Mouse (Mus musculus): ENCODE data around the gene H13. TPM values are rescaled to one million over a fixed set of nuclear protein-coding genes. Genes with fewer than 3 reads are reported as not detected.

The H13 gene
- polyA plus RNA-seq, 1 experiment from 2014 or later, result 81.7 TPM

DNA sequence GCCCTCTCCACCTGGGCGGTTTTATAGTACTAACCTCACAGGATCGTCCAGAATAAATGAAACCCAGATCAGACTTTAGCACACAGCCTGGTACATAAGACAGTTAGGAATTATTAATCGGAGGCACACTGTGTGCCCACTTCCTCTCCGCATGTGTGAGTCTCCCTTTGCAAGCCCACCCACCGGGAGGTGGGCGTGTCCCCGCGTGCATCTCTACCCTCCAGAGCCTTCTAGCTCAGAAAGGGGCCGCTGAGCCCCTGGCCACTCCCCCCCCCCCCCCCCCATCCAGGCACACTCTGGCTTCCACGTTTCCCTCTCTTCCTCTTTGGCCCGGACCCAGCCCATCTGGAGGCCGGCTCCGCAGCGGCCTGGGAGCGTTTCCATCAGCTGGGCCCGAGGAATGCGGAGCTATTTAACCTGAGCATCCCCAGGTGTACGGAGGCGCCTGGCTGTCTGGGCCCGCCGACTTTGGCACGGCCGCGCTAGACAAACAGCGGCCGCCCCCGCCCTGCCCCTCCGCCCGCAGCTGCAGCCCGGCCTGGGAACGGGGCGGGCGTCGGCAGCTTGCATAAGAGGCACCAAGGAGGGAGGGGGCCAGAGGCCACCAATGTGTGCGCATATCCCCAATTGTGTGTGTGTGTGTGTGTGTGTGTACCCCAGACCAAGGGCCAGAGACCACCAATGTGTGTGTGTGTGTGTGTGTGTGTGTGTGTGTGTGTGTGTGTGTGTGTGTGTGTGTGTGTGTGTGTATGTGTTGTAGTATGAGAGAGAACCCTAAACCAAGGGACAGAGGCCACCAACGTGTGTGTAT is 70.0 kb downstream of the H13 start:
- peaks cover 38% of the 10 kb centered on the region for H3K4me1 ChIP-seq (ENCODE audit: control insufficient read depth, insufficient read depth, low read length)
- WGBS, result 2% methylated on average over 33 of the region's 36 CpGs
- H3K36me3 ChIP-seq (ENCODE audit: control insufficient read depth, insufficient read depth), result no peaks in the 10 kb centered on the region
- H3K27me3 ChIP-seq (ENCODE audit: control insufficient read depth, insufficient read depth, low read length), result no peaks in the 10 kb centered on the region
- ATAC-seq (replicated peaks; ENCODE audit: extremely low read depth, insufficient read depth, low FRiP score), result peak; percentile 25
- no peaks in the 10 kb centered on the region for H3K9me3 ChIP-seq (replicated peaks; ENCODE audit: control insufficient read depth, low read length)
- peak overlapping the region; percentile 86 for H3K27ac ChIP-seq (ENCODE audit: low read length)
- peak overlapping the region; percentile 83 for H3K4me2 ChIP-seq (ENCODE audit: low read depth, low read length)
- peak overlapping the region; percentile 45 for H3K4me3 ChIP-seq (ENCODE audit: low read length)
- peak overlapping the region; percentile 86 for H3K9ac ChIP-seq (ENCODE audit: low read length)

DNA sequence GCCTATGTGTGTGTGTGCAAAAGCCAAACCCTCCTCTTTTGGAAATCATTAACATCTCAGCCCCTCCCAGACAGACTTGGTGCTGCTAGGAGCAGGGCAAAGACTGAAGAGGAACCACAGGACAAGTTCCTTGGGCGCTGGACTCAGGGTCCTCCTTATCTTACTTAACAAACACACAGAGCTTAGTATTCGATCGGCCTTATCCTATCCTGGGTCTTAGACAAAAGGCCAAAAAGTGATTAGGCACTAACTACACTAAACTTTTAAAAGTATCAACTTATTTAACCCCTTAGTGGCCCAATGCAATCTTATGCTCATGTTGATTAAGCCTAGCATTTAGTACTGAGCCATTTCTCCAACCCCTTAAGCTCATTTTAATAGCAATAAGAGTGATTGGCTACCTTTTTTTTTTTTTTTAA is 70.6 kb downstream of the H13 start:
- ATAC-seq (replicated peaks; ENCODE audit: extremely low read depth, insufficient read depth, low FRiP score), result no peak
- no peak overlapping the region for H3K9ac ChIP-seq (ENCODE audit: low read length)
- no peaks in the 10 kb centered on the region for H3K36me3 ChIP-seq (ENCODE audit: control insufficient read depth, insufficient read depth)

DNA sequence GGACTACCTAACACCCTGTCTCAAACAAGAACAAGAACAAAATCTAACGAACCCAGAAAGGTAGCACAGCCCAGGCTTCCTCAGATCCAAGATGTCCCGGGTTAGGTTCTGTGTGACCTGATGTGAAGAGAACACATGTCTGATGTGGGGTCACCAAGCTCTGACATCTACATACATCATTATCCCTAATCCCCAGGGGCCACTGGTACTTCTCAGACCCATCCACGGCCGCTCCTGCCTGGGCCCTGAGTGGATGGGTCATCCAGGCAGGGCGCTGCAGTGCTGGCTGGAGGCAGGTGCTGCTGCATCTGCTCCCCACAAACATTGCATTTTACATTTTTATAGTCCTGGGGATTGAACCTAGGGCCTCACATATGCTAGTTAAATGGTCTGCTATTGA is 71.2 kb downstream of the H13 start:
- peaks cover 31% of the 10 kb centered on the region for H3K4me1 ChIP-seq (ENCODE audit: control insufficient read depth, insufficient read depth, low read length)
- no peak overlapping the region; the same call in none of the 2 replicates for H3K27ac ChIP-seq (ENCODE audit: low read length)
- no peak overlapping the region for H3K4me2 ChIP-seq (ENCODE audit: low read depth, low read length)
- 82% methylated on average over 5 of the region's 5 CpGs for WGBS
- H3K9ac ChIP-seq (ENCODE audit: low read length), result no peak overlapping the region
- no peak for ATAC-seq (replicated peaks; ENCODE audit: extremely low read depth, insufficient read depth, low FRiP score)
- H3K9me3 ChIP-seq (replicated peaks; ENCODE audit: control insufficient read depth, low read length), result no peaks in the 10 kb centered on the region
- H3K4me3 ChIP-seq (ENCODE audit: low read length), result no peak overlapping the region
- H3K27me3 ChIP-seq (ENCODE audit: control insufficient read depth, insufficient read depth, low read length), result no peaks in the 10 kb centered on the region
- H3K36me3 ChIP-seq (ENCODE audit: control insufficient read depth, insufficient read depth), result no peaks in the 10 kb centered on the region

More for the DNA sequence above, 70.6 kb downstream of the H13 start:
- Histone ChIP-seq H3K4me1 (ENCODE audit: control insufficient read depth, insufficient read depth, low read length) (peaks cover 34% of the 10 kb centered on the region), H3K27me3 (ENCODE audit: control insufficient read depth, insufficient read depth, low read length) (no peaks in the 10 kb centered on the region), H3K4me3 (ENCODE audit: low read length) (no peak overlapping the region), H3K4me2 (ENCODE audit: low read depth, low read length) (peak overlapping the region; percentile 83), H3K9me3 (replicated peaks; ENCODE audit: control insufficient read depth, low read length) (no peaks in the 10 kb centered on the region), H3K27ac (ENCODE audit: low read length) (peak overlapping the region; percentile 86)
- WGBS, result 15% methylated on average over 3 of the region's 3 CpGs

DNA sequence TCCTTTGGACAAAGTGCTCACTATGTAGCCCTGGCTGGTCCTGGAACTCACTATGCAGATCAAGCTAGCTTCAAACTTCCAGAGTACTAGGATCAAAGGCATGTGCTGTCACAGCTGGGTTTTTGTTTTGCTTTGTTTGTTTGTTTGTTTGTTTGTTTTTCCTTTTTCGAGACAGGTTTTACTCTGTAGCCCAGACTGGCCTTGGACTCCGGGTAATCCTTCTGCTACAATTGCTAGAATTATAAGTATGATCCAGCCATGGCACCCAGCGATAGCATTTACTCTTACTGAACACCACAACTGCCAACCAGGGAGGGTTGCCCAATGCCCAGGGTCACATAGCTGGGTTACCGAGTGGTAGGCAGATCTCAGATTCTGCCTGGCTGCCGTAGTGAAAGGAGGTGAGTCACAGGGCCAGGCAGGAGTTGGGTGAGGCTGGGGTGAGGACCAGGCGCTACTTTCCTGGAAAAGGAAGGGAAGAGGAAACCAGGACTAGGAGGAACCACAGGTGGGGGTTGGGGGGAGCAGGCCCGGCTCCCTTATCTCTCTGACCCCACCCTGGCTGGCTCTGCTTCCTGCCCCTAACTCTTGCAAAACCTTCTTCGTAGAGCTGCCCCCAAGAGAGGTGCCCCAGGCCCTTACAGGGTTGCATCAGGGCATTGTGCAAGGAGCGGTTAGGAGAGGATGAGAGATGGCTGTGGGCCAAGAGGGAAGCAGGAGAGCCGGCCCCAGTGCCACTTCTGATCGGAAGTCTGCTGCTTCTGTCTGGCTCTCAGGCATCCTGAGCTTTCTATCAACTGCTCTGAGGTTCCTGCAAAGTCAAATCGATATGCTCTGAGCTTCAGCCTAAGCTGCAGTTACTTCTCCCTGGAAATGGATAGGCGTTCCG is 72.1 kb downstream of the H13 start:
- Histone ChIP-seq H3K9me3 (replicated peaks; ENCODE audit: control insufficient read depth, low read length) (no peaks in the 10 kb centered on the region), H3K9ac (ENCODE audit: low read length) (peak overlapping the region; percentile 61), H3K36me3 (ENCODE audit: control insufficient read depth, insufficient read depth) (no peaks in the 10 kb centered on the region), H3K27ac (ENCODE audit: low read length) (peak overlapping the region; percentile 77), H3K4me1 (ENCODE audit: control insufficient read depth, insufficient read depth, low read length) (peaks cover 26% of the 10 kb centered on the region), H3K27me3 (ENCODE audit: control insufficient read depth, insufficient read depth, low read length) (no peaks in the 10 kb centered on the region), H3K4me2 (ENCODE audit: low read depth, low read length) (peak overlapping the region; percentile 40), H3K4me3 (ENCODE audit: low read length) (0 out of 2 replicates have a peak overlapping the region, but pooled peaks have one; percentile 9)
- WGBS, result 25% methylated on average over 14 of the region's 14 CpGs
- ATAC-seq (replicated peaks; ENCODE audit: extremely low read depth, insufficient read depth, low FRiP score), result peak; percentile 32

DNA sequence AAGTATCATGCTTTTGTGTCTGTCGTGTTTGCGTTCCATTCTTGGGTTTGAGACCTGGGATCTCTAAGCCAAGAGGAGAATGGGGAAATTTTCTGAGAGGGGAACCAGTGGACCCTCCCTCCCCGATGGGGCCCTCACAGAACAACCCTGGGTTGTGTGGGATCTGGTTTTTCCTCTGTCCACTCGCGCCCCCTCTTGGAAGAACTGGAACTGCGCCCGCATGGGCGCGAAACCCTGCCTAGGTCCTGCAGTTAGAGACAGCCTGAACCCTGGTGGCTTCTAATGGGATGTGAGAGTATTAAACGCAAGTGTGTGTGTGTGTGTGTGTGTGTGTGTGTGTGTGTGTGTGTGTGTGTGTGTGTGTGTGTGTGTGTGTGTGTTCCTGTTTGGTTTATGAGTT is 73.2 kb downstream of the H13 start:
- 31% methylated on average over 10 of the region's 10 CpGs for WGBS
- 0 out of 2 replicates have a peak, but pooled peaks have one; percentile 34 for ATAC-seq (replicated peaks; ENCODE audit: extremely low read depth, insufficient read depth, low FRiP score)
- Histone ChIP-seq H3K27me3 (ENCODE audit: control insufficient read depth, insufficient read depth, low read length) (no peaks in the 10 kb centered on the region), H3K9ac (ENCODE audit: low read length) (peak overlapping the region; percentile 61; the same call in 1 of the 2 replicates), H3K4me2 (ENCODE audit: low read depth, low read length) (peak overlapping the region; percentile 40; the same call in 1 of the 2 replicates), H3K4me1 (ENCODE audit: control insufficient read depth, insufficient read depth, low read length) (peaks cover 26% of the 10 kb centered on the region), H3K36me3 (ENCODE audit: control insufficient read depth, insufficient read depth) (no peaks in the 10 kb centered on the region), H3K4me3 (ENCODE audit: low read length) (no peak overlapping the region), H3K9me3 (replicated peaks; ENCODE audit: control insufficient read depth, low read length) (no peaks in the 10 kb centered on the region), H3K27ac (ENCODE audit: low read length) (peak overlapping the region; percentile 77)

DNA sequence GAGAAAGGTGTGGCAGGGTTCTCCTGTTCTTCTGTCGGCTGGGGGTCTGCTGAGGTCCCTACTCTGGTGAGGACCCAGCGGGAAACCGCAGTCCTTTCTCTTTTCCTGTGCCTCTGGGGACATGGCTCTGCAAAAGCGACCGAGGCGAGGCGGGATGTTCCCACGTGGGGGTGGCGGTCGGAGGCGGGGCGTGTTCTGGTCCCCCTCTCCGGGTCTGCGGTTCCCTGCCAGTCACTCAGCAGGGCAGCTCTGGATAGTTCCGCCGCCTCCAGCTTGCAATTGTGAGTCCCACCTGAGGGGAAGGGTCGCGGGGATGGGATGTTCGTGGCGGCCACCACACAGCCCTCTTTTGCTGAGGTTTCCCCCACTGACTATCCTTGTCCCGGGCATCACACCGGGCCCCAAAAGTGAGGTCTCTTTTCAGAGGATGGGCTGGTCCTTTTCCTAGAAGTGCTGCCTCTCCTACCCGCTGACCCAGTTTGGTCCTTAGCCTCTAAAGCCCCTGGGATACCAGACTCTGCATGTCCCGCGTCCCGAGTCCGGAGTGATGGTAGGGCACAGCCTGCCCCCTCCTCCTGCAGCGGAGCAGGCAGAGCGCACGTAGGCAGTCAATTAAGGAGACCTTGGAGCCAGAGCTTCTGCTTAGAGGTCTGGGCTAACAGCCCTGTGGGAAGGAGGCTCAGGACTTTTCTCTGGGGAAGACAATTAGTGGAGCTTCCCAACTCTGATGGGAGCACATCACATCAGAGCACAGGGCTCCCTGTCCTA is 84.9 kb downstream of the H13 start, which contains the start of gene Cox4i2:
Gene Cox4i2, plus strand, starts transcription at position 230 of the 768 bp plus-strand sequence.
- Histone ChIP-seq H3K27me3 (ENCODE audit: control insufficient read depth, insufficient read depth, low read length) (no peaks in the 10 kb centered on the region), H3K9ac (ENCODE audit: low read length) (peak within 1 kb of the TSS; percentile 58), H3K9me3 (replicated peaks; ENCODE audit: control insufficient read depth, low read length) (no peaks in the 10 kb centered on the region), H3K27ac (ENCODE audit: low read length) (no peak within 1 kb of the TSS), H3K4me2 (ENCODE audit: low read depth, low read length) (peak within 1 kb of the TSS; percentile 60), H3K36me3 (ENCODE audit: control insufficient read depth, insufficient read depth) (no peaks in the 10 kb centered on the region), H3K4me1 (ENCODE audit: control insufficient read depth, insufficient read depth, low read length) (peaks cover 14% of the 10 kb centered on the region), H3K4me3 (ENCODE audit: low read length) (peak within 1 kb of the TSS; percentile 41)
- WGBS, result 3% methylated on average over 30 of the region's 30 CpGs
- peak; percentile 61 for ATAC-seq (replicated peaks; ENCODE audit: extremely low read depth, insufficient read depth, low FRiP score)

DNA sequence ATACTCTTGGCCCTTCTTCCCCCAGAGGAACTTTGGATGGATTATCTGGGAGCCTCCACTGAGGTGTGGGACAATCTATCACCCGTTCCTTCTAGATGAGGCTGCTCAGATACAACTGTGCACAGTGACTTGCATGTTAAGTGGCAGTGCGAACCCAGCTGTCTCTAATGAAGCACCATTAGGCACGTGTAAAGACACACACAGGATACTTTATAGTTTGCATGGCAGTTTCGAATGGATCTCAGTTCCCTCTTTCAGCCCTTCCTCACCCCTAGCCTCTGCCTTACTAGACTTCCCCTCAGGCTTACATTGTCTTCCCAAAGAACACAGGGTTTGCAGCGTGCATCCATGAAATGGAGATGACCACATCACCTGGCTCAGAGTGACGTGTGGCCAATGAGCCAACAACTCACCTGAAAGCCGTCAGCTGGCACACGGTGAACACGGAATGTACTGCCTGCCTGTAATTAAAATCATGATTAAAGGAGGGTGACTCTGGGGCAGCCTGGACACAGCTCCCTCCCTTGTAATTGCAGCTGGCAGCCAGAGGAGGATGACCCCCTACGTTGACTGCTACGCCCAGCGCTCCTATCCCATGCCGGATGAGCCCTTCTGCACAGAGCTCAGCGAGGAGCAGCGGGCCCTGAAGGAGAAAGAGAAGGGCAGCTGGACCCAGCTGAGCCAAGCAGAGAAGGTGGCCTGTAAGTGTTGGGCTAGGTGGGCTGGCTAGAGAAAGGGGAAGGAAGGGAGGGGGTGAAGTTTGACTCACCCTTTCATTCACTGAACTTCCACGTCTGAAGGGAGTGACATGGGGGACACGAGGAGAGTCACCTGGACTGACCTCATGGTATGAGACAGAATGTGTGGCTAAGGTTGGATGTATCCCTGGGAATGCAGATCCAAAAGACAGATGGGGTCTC is 87.5 kb downstream of the H13 start:
- WGBS, result 75% methylated on average over 17 of the region's 17 CpGs
- H3K4me3 ChIP-seq (ENCODE audit: low read length), result no peak overlapping the region
- no peak overlapping the region for H3K9ac ChIP-seq (ENCODE audit: low read length)
- H3K27me3 ChIP-seq (ENCODE audit: control insufficient read depth, insufficient read depth, low read length), result no peaks in the 10 kb centered on the region
- no peaks in the 10 kb centered on the region for H3K9me3 ChIP-seq (replicated peaks; ENCODE audit: control insufficient read depth, low read length)
- H3K27ac ChIP-seq (ENCODE audit: low read length), result no peak overlapping the region
- no peak overlapping the region for H3K4me2 ChIP-seq (ENCODE audit: low read depth, low read length)
- no peaks in the 10 kb centered on the region for H3K36me3 ChIP-seq (ENCODE audit: control insufficient read depth, insufficient read depth)
- ATAC-seq (replicated peaks; ENCODE audit: extremely low read depth, insufficient read depth, low FRiP score), result no peak
- peaks cover 14% of the 10 kb centered on the region for H3K4me1 ChIP-seq (ENCODE audit: control insufficient read depth, insufficient read depth, low read length)

DNA sequence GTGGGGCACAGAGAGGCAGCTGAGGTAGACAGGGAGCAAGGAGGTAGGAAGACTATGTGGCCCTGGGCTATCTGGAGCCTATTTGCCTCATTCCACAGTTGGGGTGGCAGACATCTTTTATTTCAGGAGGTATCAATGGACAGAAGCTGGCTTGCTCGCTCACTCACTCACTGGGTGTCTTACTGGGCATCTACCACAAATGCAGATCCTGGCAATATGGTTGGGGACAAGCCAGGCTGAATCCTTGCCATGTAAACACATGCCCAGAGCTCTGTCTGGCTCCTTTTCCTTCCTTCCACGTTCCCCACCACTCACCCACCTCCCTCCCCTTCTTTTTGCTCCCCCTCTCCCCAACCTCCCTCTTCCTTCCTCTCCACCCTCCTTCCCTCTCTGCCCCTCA is 88.2 kb downstream of the H13 start:
- Histone ChIP-seq H3K27ac (ENCODE audit: low read length) (no peak overlapping the region), H3K27me3 (ENCODE audit: control insufficient read depth, insufficient read depth, low read length) (no peaks in the 10 kb centered on the region), H3K4me1 (ENCODE audit: control insufficient read depth, insufficient read depth, low read length) (peaks cover 14% of the 10 kb centered on the region), H3K9ac (ENCODE audit: low read length) (no peak overlapping the region), H3K4me3 (ENCODE audit: low read length) (no peak overlapping the region), H3K4me2 (ENCODE audit: low read depth, low read length) (no peak overlapping the region), H3K9me3 (replicated peaks; ENCODE audit: control insufficient read depth, low read length) (no peaks in the 10 kb centered on the region), H3K36me3 (ENCODE audit: control insufficient read depth, insufficient read depth) (no peaks in the 10 kb centered on the region)
- ATAC-seq (replicated peaks; ENCODE audit: extremely low read depth, insufficient read depth, low FRiP score), result no peak
- 67% methylated on average over 2 of the region's 2 CpGs for WGBS
